Mouse (Mus musculus): ENCODE results near the gene Fh1. TPM values are rescaled to one million over a fixed set of nuclear protein-coding genes. Genes with fewer than 3 reads are reported as not detected.

The Fh1 gene
- polyA plus RNA-seq, 1 experiment: 61.7 TPM

DNA sequence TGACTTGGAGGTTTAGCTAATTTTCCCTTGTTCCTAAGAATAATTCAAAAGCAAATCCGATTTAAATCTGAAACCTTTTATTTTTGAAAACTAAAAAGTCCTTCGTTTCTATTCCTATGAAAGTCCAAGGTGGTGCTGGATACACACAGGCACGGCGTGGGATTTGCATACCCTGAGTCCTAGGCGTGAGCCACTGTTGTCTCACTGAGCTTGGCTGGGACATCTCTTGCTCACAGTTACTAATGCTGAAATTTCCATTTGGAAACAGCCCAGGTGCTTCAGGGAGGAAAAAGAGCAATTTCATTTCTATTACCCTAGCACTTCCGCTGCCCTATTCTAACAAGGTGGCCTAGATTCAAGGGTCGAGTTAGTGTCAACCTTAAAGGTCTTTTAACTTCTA, 45.1 kb downstream of the Fh1 start:
- DNase-seq (ENCODE audit: low read depth): no peak
- TF ChIP-seq POLR2A (IDR thresholded peaks at IDR 0.05; ENCODE audit: borderline replicate concordance, extremely low read depth, insufficient read depth, insufficient read length, poor library complexity, severe bottlenecking) (no peak), CTCF (IDR thresholded peaks at IDR 0.05; ENCODE audit: borderline replicate concordance, extremely low read depth, insufficient read depth, insufficient read length) (no peak)

DNA sequence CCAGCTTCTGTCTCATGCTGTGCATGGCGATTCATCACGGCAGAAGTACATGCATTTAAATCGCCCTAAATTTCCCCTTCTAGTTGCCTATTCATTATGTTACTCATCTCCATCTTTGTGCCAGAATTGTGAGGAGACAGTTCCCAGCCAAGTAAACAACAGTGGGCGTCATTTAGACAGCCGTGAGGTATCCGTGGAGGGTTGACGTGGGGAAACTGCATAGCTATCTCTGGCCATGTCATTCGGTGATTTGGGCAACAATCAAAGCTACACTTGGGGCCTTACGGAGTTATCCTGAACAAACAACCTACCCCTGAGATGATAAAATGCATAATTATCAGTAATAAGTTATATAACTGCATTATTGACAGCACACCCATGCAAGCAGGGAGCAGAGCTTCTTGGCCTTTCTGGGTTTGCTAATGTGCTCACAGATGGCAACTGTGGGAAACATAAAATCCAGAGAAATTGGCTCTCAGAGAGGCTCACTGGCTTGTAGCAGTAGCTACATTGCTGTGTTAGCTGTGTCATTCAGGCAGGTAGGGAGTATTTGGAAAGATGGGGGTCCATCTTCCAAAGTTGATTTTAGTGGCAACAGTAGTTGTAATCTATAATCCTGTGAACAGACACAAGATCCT, 45.7 kb downstream of the Fh1 start:
- peak; percentile 7 for DNase-seq (ENCODE audit: low read depth)
- TF ChIP-seq CTCF (IDR thresholded peaks at IDR 0.05; ENCODE audit: borderline replicate concordance, extremely low read depth, insufficient read depth, insufficient read length) (no peak), POLR2A (IDR thresholded peaks at IDR 0.05; ENCODE audit: borderline replicate concordance, extremely low read depth, insufficient read depth, insufficient read length, poor library complexity, severe bottlenecking) (no peak)

DNA sequence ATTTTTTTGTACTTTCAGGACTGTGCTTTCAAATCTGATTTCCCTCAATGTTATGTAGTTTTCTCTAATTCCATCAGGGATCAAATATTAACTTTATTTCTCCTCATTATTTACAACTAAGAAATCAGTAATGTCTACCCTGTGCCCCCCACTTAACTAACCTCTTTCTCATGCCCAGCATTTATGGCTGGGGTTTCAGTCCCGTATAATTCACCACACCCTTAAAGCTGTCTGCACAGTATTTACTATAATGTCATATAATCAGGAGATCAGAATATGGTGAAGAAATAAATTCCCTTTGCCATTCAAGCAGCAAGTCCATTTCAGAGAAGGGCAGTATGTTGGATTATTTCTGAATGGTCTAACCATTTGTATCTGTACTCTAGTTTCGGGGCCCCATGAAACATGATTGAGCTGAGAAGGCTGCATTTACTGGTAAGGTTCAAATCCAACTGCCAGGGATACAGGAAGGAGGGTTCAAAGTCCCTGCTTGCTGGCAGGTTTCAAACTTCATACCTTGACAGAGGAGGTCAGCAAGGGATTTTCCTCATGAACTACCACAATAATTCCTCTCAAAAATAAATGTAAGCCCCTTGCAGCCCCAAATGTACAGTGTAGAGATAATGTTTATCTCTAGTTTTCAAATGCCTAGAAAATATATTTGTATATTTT, 46.9 kb downstream of the Fh1 start:
- DNase-seq (ENCODE audit: low read depth): no peak
- TF ChIP-seq CTCF (IDR thresholded peaks at IDR 0.05; ENCODE audit: borderline replicate concordance, extremely low read depth, insufficient read depth, insufficient read length) (no peak), POLR2A (IDR thresholded peaks at IDR 0.05; ENCODE audit: borderline replicate concordance, extremely low read depth, insufficient read depth, insufficient read length, poor library complexity, severe bottlenecking) (no peak)

DNA sequence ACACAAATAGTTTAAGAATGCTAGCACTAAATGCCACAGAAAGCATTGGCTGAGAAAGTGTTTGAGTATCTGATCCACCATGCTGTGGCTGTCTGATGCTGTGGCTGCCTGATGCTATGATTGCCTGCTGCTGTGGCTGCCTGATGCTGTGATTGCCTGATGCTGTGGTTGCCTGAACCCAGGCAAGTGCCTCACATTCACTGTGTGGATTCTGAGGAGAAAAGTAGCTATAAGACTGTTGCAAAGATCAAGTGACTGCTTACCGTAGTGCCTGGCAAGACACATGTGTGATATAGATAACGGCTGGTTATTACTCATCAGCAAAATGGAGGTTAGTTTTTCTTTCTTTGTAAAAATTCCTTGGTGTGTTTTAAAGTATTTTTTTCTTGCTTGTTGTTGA, 51.3 kb downstream of the Fh1 start:
- no peak for TF ChIP-seq POLR2A (IDR thresholded peaks at IDR 0.05; ENCODE audit: borderline replicate concordance, extremely low read depth, insufficient read depth, insufficient read length, poor library complexity, severe bottlenecking)
- TF ChIP-seq CTCF (IDR thresholded peaks at IDR 0.05; ENCODE audit: borderline replicate concordance, extremely low read depth, insufficient read depth, insufficient read length): no peak
- DNase-seq (ENCODE audit: low read depth): no peak

DNA sequence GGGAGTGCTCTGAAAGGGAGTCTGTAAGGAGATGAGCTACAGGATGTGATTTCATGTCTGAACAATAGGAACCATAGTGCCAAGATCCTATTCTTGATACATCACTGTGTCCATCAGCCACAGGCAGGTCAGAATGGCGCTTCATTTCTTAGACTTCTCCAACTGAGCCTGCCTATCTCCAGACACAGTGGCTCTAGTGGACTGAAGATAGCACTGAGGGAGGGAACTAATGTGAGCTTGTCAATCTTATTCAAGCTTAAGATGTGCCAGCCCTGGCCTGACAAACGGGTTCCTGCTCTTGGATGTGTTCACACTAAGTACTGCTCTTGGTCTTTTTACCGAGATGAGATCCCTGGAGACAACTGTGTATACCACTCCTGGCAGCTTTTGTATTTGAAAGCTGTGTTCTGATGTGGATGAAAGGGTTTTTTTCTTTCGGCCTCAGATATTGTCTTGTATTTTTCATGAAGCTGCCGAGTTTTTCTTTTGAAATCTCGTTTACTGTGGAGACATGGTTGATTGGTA, 59.8 kb downstream of the Fh1 start:
- peak; percentile 34 for DNase-seq (ENCODE audit: low read depth)

DNA sequence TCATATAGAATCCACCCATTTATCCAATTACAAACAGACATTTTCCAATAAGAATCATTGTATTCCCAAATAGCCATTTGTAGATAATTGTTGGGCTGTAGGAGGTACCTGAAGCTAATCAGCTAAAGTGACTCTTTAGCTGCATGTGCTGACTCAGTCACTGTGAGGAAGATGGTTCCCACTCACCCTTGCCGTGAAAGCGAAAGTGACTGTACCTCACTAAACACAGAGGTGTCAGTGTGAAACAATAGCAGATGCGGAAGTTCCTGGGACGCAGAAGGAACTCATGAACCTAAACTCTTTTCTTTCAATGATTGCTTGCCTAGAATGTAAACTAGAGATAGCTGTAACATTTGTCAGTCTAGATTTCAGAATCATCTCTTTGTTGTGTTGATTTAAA, 61.1 kb downstream of the Fh1 start:
- DNase-seq (ENCODE audit: low read depth): no peak
- no peak for TF ChIP-seq POLR2A (IDR thresholded peaks at IDR 0.05; ENCODE audit: borderline replicate concordance, extremely low read depth, insufficient read depth, insufficient read length, poor library complexity, severe bottlenecking)
- TF ChIP-seq CTCF (IDR thresholded peaks at IDR 0.05; ENCODE audit: borderline replicate concordance, extremely low read depth, insufficient read depth, insufficient read length): no peak

More for the DNA sequence above, 59.8 kb downstream of the Fh1 start:
- no peak for TF ChIP-seq POLR2A (IDR thresholded peaks at IDR 0.05; ENCODE audit: borderline replicate concordance, extremely low read depth, insufficient read depth, insufficient read length, poor library complexity, severe bottlenecking)
- TF ChIP-seq CTCF (IDR thresholded peaks at IDR 0.05; ENCODE audit: borderline replicate concordance, extremely low read depth, insufficient read depth, insufficient read length): no peak

DNA sequence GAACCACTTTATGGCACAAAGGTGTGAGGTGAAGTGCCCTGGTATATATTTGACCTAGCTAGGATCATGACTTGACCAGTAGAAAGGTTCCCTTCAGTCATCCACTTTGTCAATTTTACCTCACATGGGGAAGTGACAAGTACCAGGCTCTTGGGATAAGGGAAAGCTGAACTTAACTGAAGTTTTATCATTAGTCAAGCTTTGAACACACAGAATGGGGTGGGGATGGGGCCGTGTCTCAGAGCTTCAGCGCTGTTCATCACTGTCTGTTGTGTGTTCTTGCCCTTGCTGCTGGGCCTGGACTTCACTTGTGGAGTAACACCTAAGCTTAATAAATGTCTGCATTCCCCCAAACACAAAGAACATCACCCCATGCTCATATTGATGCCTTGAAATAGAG, 63.1 kb downstream of the Fh1 start:
- no peak for DNase-seq (ENCODE audit: low read depth)
- TF ChIP-seq CTCF (IDR thresholded peaks at IDR 0.05; ENCODE audit: borderline replicate concordance, extremely low read depth, insufficient read depth, insufficient read length): no peak
- no peak for TF ChIP-seq POLR2A (IDR thresholded peaks at IDR 0.05; ENCODE audit: borderline replicate concordance, extremely low read depth, insufficient read depth, insufficient read length, poor library complexity, severe bottlenecking)

DNA sequence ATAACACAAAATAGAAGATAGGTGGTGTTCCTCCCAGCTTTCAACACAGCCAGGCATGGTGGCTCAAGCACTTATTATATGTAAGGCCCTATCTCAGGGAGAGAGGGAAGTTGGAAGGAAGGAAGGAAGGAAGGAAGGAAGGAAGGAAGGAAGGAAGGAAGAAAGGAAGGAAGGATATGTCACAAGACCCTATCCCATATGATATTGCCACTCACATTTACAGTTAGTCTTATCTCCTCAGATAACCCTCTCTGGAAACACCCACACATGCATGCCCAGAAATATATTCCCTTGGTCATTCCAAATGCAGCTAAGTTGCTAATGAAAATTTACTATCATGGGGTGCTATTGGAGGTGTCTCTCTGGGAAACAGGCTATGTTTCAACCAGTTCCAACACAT, 63.6 kb downstream of the Fh1 start:
- no peak for DNase-seq (ENCODE audit: low read depth)
- no peak for TF ChIP-seq CTCF (IDR thresholded peaks at IDR 0.05; ENCODE audit: borderline replicate concordance, extremely low read depth, insufficient read depth, insufficient read length)
- no peak for TF ChIP-seq POLR2A (IDR thresholded peaks at IDR 0.05; ENCODE audit: borderline replicate concordance, extremely low read depth, insufficient read depth, insufficient read length, poor library complexity, severe bottlenecking)

DNA sequence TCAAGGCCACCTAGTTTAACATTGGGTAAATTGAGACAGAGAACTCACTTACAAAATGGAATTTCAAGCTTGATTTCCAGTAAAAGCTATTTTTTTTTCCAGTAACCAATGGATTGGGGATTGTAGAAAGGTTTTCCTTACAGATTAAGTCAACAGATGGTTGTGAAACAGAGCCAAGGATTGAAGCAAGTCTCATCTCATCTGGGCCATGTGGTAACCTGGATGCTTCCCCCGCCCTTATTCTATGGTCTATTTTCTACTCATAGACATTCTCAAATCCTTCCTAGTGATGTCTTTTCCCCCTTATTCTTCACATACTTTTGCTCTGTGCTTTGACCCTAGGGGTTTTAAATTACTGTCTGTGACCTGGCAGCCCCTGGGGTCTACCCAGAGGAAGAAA, 70.8 kb downstream of the Fh1 start:
- DNase-seq (ENCODE audit: low read depth): no peak
- TF ChIP-seq CTCF (IDR thresholded peaks at IDR 0.05; ENCODE audit: borderline replicate concordance, extremely low read depth, insufficient read depth, insufficient read length): no peak
- TF ChIP-seq POLR2A (IDR thresholded peaks at IDR 0.05; ENCODE audit: borderline replicate concordance, extremely low read depth, insufficient read depth, insufficient read length, poor library complexity, severe bottlenecking): no peak

DNA sequence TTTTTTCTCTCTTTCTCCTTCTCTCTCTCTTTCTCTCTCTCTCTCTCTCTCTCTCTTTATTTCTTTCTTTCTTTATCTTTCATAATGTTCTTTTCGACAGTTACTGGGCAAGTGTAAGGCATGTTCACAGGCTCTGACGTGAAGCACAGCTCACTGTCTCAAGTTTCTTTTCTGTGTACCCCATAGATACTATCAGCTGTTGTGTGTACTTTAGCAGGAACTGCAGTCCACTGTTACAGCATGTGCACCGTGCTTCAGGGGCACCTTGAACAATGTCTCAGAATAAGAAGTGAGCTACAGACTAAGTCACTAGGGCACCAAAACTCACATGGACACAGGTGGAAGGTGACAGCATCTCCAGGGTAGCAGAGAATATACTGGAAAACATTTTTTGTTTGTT, 73.0 kb downstream of the Fh1 start:
- no peak for DNase-seq (ENCODE audit: low read depth)
- no peak for TF ChIP-seq POLR2A (IDR thresholded peaks at IDR 0.05; ENCODE audit: borderline replicate concordance, extremely low read depth, insufficient read depth, insufficient read length, poor library complexity, severe bottlenecking)

DNA sequence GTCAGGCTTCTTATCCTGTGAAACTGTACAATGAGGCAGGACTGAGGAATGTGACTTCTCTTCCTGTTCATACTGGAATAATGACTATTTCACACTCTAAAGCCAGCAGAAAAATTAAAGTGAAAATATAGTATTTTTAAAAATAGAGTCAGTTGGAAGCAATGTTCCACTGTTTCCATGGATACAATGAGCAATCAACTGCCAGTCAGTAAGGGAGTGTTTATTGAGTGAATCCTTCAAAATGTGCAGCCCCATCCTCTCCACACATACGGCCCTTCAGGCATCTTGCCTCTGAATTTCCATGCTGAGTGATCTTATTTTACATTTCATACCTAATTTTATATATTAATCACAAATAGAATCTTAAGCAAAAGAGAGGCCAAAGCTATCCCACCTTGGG, 74.8 kb downstream of the Fh1 start:
- peak; percentile 8 for DNase-seq (ENCODE audit: low read depth)

More for the DNA sequence above, 74.8 kb downstream of the Fh1 start:
- TF ChIP-seq POLR2A (IDR thresholded peaks at IDR 0.05; ENCODE audit: borderline replicate concordance, extremely low read depth, insufficient read depth, insufficient read length, poor library complexity, severe bottlenecking): no peak
- TF ChIP-seq CTCF (IDR thresholded peaks at IDR 0.05; ENCODE audit: borderline replicate concordance, extremely low read depth, insufficient read depth, insufficient read length): no peak

Other genes starting within 250 kb of the Fh1 start
- 15.2 and 22.5 TPM in 2 replicates for gene Rgs7, start 133.1 kb downstream of the Fh1 start, polyA plus RNA-seq (2012; rRNA removed)
- gene Kmo, start 5.3 kb downstream of the Fh1 start, polyA plus RNA-seq (2012; rRNA removed): 0.06 and 0.08 TPM in 2 replicates
- gene Opn3, start 67.1 kb upstream of the Fh1 start, polyA plus RNA-seq (2012; rRNA removed): 3.5 and 4.5 TPM in 2 replicates
- gene Chml, start 67.3 kb upstream of the Fh1 start, polyA plus RNA-seq (2012; rRNA removed): 4.3 and 5.2 TPM in 2 replicates
- 0.03 and 0.04 TPM in 2 replicates for gene Wdr64, start 73.0 kb upstream of the Fh1 start, polyA plus RNA-seq (2012; rRNA removed)

Measured in brain, embryonic 14.5 days (tissue).